ENCODE assay signal across 16 mouse cellular contexts in the genomic region with DNA sequence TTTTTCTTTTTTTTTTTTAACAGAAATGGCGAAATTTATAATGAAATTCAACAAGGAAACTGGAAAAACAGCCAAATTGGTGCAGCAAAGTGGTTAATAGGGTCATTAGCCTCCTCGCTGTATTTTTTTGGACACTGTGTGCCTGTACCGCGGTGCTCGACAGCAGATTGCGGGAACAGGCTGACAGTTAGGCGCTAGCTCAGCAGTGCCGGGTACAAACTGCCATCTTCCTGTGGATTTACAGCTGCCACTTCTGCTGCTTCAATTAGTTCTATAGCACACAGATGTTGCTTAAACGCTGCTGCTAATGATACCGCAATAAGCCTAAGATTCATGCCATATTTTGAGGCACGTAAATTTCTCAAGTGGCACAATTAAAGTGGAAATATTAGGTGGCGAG.
DNase-seq lines count a peak whose midpoint lies in the region; ATAC-seq and TF ChIP-seq lines count a peak whose summit lies in the region.
"Had no signal": no experiment of that assay in that cellular context is flagged by ENCODE, and none has a peak within 500 bp of the region (broad histone marks: within the 10 kb centered on the region; RNA-seq: fewer than 3 reads in every experiment).

No protein-coding gene starts in this region.

- H3K4me1 ChIP-seq in forebrain, postnatal 0 days (ENCODE audit: insufficient read depth) = no peaks in the 10 kb centered on the region
- H3K4me1 ChIP-seq in forebrain, embryonic 10.5 days = peaks cover 4% of the 10 kb centered on the region
- no peaks in the 10 kb centered on the region for H3K4me1 ChIP-seq in midbrain, postnatal 0 days (ENCODE audit: insufficient read depth, low read length)
- H3K4me1 ChIP-seq in midbrain, embryonic 15.5 days = peaks cover 12% of the 10 kb centered on the region; the same call in 1 of the 2 replicates
- peaks cover 34% of the 10 kb centered on the region for H3K4me1 ChIP-seq in neural tube, embryonic 15.5 days
- H3K4me1 ChIP-seq: liver, embryonic 15.5 days had no signal

- 0 out of 2 replicates have a peak, but pooled peaks have one; percentile 38 for ATAC-seq in forebrain, postnatal 0 days
- ATAC-seq in midbrain, postnatal 0 days (ENCODE audit: low FRiP score) = no peak
- no peak for ATAC-seq in midbrain, embryonic 15.5 days (replicated peaks)
- peak; percentile 69; the same call in 1 of the 2 replicates for ATAC-seq in neural tube, embryonic 15.5 days (ENCODE audit: low FRiP score)
- ATAC-seq: hindbrain, embryonic 16.5 days; lung, postnatal 0 days had no signal

- H3K9ac ChIP-seq in forebrain, postnatal 0 days = no peak overlapping the region
- H3K9ac ChIP-seq in midbrain, postnatal 0 days (replicated peaks; ENCODE audit: low read length, poor library complexity, severe bottlenecking) = no peak overlapping the region
- H3K9ac ChIP-seq in midbrain, embryonic 15.5 days = no peak overlapping the region
- no peak overlapping the region for H3K9ac ChIP-seq in neural tube, embryonic 15.5 days (replicated peaks)
- H3K9ac ChIP-seq: liver, embryonic 15.5 days had no signal

- 0 out of 2 replicates have a peak overlapping the region, but pooled peaks have one; percentile 1 for H3K4me2 ChIP-seq in forebrain, postnatal 0 days (ENCODE audit: low read depth)
- H3K4me2 ChIP-seq in midbrain, postnatal 0 days (ENCODE audit: low read depth, low read length, poor library complexity, severe bottlenecking) = no peak overlapping the region
- no peak overlapping the region for H3K4me2 ChIP-seq in midbrain, embryonic 15.5 days
- no peak overlapping the region for H3K4me2 ChIP-seq in neural tube, embryonic 15.5 days
- H3K4me2 ChIP-seq: liver, embryonic 15.5 days had no signal

- H3K27ac ChIP-seq in forebrain, postnatal 0 days (ENCODE audit: low read depth, low read length) = no peak overlapping the region
- H3K27ac ChIP-seq in forebrain, embryonic 10.5 days = no peak overlapping the region
- H3K27ac ChIP-seq in midbrain, postnatal 0 days (ENCODE audit: low read depth, low read length) = no peak overlapping the region
- H3K27ac ChIP-seq in midbrain, embryonic 15.5 days = no peak overlapping the region
- peak overlapping the region; percentile 49; the same call in 1 of the 2 replicates for H3K27ac ChIP-seq in neural tube, embryonic 15.5 days (replicated peaks)
- H3K27ac ChIP-seq: liver, embryonic 15.5 days had no signal

- no peak for TF ChIP-seq CTCF in forebrain, postnatal 0 days (IDR thresholded peaks at IDR 0.05; ENCODE audit: low read depth)
- TF ChIP-seq CTCF in midbrain, postnatal 0 days (IDR thresholded peaks at IDR 0.05) = no peak

- no peaks in the 10 kb centered on the region for H3K9me3 ChIP-seq in forebrain, postnatal 0 days (ENCODE audit: low read length)
- H3K9me3 ChIP-seq in forebrain, embryonic 10.5 days = 0 out of 2 replicates have a peak, but pooled peaks cover 3% of the 10 kb centered on the region
- H3K9me3 ChIP-seq in midbrain, postnatal 0 days (ENCODE audit: low read length) = no peaks in the 10 kb centered on the region
- H3K9me3 ChIP-seq in midbrain, embryonic 15.5 days = no peaks in the 10 kb centered on the region
- no peaks in the 10 kb centered on the region for H3K9me3 ChIP-seq in neural tube, embryonic 15.5 days (replicated peaks)
- H3K9me3 ChIP-seq: liver, embryonic 15.5 days had no signal

- H3K4me3 ChIP-seq in forebrain, postnatal 0 days (ENCODE audit: low read depth, low read length) = no peak overlapping the region
- H3K4me3 ChIP-seq in forebrain, embryonic 10.5 days = no peak overlapping the region
- H3K4me3 ChIP-seq in midbrain, postnatal 0 days (ENCODE audit: low read depth, low read length) = no peak overlapping the region
- H3K4me3 ChIP-seq in midbrain, embryonic 15.5 days = no peak overlapping the region
- H3K4me3 ChIP-seq in neural tube, embryonic 15.5 days (replicated peaks) = no peak overlapping the region
- H3K4me3 ChIP-seq: liver, embryonic 15.5 days had no signal

- H3K27me3 ChIP-seq in forebrain, postnatal 0 days (ENCODE audit: insufficient read depth, low read length) = no peaks in the 10 kb centered on the region; the same call in 1 of the 2 replicates
- 0 out of 2 replicates have a peak, but pooled peaks cover 1% of the 10 kb centered on the region for H3K27me3 ChIP-seq in forebrain, embryonic 10.5 days (ENCODE audit: poor library complexity, severe bottlenecking)
- peaks cover 3% of the 10 kb centered on the region; the same call in 1 of the 2 replicates for H3K27me3 ChIP-seq in midbrain, postnatal 0 days (ENCODE audit: insufficient read depth, low read length)
- H3K27me3 ChIP-seq in midbrain, embryonic 15.5 days (replicated peaks) = no peaks in the 10 kb centered on the region
- no peaks in the 10 kb centered on the region for H3K27me3 ChIP-seq in neural tube, embryonic 15.5 days (replicated peaks)
- H3K27me3 ChIP-seq: liver, embryonic 15.5 days had no signal

- no peaks in the 10 kb centered on the region for H3K36me3 ChIP-seq in forebrain, postnatal 0 days (ENCODE audit: insufficient read depth)
- H3K36me3 ChIP-seq in forebrain, embryonic 10.5 days (replicated peaks) = no peaks in the 10 kb centered on the region
- no peaks in the 10 kb centered on the region for H3K36me3 ChIP-seq in midbrain, postnatal 0 days (ENCODE audit: insufficient read depth, low read length)
- no peaks in the 10 kb centered on the region for H3K36me3 ChIP-seq in midbrain, embryonic 15.5 days (replicated peaks)
- no peaks in the 10 kb centered on the region for H3K36me3 ChIP-seq in neural tube, embryonic 15.5 days
- H3K36me3 ChIP-seq: liver, embryonic 15.5 days had no signal

- WGBS in forebrain, postnatal 0 days = 36% methylated on average over 12 of the region's 12 CpGs
- WGBS in forebrain, embryonic 10.5 days = 92% methylated on average over 12 of the region's 12 CpGs
- 72% methylated on average over 12 of the region's 12 CpGs for WGBS in midbrain, postnatal 0 days
- 69% methylated on average over 12 of the region's 12 CpGs for WGBS in midbrain, embryonic 15.5 days
- 27% methylated on average over 12 of the region's 12 CpGs for WGBS in neural tube, embryonic 15.5 days

- DNase-seq in forebrain, postnatal 0 days = peak; percentile 39
- no peak for DNase-seq in forebrain, embryonic 10.5 days (ENCODE audit: extremely low spot score, low spot score)
- DNase-seq in midbrain, postnatal 0 days (ENCODE audit: low spot score) = peak; percentile 75
- peak; percentile 30 for DNase-seq in hindlimb bud, embryonic 11.5 days (ENCODE audit: extremely low spot score, low read depth, low spot score)
- DNase-seq in yolk sac, embryonic 10.5 days (ENCODE audit: low spot score) = no peak
- DNase-seq: cerebellum, adult 11 months; gastrocnemius, postnatal 10 days; kidney, adult 18-20 months; kidney, postnatal 14 days; right cerebral cortex, postnatal 25 days; thymus, postnatal 14 days had no signal

Comparison
In these comparisons a context has a peak if more than half of its experiments do, and no peak if none do; other contexts are left out.
1. DNase-seq: peak in forebrain, postnatal 0 days (single experiment), midbrain, postnatal 0 days (single experiment) and hindlimb bud, embryonic 11.5 days (single experiment); none in forebrain, embryonic 10.5 days (single experiment) and yolk sac, embryonic 10.5 days (single experiment).
2. ATAC-seq: peak in forebrain, postnatal 0 days (single experiment) and neural tube, embryonic 15.5 days (single experiment); none in midbrain, postnatal 0 days (single experiment) and midbrain, embryonic 15.5 days (single experiment).